Mouse (Mus musculus) heart, adult 11 months (tissue): ENCODE data around the gene Cdh22.

Experiments
- DNase-seq: peaks from one replicate; pipeline ENCODE4 v3.0.0; 2022

Gene Cdh22

DNA sequence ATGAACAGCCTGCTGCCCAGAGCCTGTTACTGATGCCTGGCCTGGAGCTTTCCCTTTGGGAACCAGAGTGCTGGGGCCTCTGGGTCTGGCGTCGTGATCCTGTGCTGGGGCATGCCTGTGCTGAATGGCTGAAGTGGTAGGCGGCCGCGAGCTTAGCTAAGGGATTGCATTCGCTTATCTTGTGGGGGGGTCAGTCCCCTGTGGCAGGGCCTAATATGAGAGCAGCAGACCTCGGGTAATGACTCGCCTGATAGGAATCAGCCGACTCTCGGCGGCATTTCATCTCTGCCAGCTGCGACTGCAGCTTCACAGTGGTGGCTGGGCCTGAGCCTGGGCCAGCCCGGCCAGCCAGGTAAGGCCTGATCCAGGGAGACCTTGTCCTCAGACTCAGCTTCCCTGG, 88.8 kb downstream of the Cdh22 start:
- DNase-seq, result no peak

DNA sequence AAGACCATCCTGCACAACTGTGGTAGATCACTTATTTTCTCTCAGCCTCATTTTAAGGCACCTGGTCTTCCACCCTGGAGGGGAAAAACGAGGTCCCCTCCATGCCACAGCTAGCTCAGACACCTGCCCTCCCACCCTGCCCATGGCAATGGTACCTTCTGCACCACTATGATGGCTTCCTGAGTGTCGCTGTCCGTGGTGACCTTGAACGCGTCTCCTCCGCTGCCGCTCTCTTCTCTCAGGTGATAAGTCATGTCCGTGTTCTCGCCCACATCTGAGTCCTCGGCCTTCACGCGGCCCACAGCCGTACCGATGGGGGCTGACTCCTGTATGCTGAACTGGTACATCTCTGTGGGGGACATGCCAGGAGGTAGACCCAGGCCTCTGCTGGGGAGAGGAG, 91.2 kb downstream of the Cdh22 start:
- no peak for DNase-seq

DNA sequence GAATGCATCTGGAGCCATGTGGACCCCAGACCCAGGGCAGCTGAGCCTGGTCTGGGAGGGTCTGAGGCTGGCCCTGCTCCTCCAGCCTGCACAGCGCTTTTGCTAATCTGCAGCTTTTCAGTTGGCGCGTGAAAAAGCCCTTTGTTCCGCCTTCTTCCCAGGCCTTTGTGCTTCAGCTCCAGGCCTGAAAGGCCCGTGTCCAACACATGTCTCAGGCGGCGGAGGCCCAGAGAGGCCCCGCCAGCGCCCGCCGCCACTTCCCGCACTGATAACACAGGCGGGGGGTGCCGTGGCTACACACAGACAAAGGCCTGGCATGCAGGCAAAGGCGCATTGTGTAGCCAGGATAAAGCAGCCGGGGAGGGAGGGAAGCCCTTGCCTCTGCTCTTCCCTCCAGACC, 98.6 kb downstream of the Cdh22 start:
- DNase-seq, result no peak

DNA sequence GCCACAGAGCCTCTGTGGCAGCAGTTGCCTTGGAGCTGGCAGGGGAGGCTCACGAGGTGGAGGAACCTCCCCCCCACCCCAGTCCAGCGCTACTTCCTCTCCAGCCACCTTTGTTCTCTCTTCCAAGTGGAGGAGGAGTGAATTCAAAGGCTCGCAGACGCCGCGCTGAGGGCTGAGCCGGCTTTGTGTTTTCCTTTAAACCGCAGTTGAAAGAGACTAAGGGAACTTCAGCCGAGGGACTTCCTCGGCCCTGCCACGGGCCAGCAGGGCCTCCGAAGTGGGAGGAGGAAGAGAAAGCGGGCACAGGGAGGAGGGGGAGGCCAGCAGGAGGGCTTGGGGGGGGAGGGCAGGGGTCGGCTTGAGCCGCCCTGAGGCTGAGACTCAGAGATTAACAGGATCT, 101.1 kb downstream of the Cdh22 start:
- DNase-seq, result no peak

DNA sequence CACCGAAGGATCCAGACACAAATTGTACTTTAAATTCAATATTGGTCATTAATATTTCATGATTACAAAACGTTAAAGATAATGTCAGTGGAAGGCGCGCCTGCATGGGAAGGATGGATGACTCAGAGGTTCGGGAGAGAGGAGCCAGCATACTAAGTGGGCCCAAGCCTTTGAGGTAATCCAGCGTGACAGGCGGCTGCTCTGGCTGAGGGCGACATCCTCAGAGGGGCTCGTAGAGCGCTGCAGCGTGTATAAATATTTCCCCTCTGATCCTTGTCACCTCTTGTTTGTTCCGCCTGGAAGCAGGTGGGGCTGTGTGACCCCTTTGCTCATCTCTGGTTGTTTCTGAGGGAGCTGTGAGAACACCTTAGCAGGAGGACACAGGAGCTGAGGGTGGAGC, 103.2 kb downstream of the Cdh22 start:
- DNase-seq, result no peak

DNA sequence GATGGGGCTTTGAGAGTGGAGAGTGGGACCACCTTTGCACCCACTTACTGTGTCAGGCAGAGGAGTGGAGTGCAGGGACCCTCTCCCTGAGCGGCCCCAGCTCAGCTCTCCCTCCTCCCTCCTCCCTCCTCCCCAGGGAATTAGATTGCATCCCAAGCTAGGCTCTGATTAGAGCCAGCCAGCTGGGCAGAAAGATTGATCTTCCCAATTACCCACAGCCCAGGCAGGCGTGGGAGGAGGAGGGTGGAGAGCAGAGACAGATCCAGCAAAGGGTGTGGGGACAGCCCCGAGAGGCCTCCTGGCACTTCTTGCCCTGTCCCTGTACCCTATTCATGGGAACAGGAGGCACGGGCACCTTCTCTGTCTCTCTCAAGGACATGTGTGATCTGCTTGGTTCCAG, 105.5 kb downstream of the Cdh22 start:
- no peak for DNase-seq

DNA sequence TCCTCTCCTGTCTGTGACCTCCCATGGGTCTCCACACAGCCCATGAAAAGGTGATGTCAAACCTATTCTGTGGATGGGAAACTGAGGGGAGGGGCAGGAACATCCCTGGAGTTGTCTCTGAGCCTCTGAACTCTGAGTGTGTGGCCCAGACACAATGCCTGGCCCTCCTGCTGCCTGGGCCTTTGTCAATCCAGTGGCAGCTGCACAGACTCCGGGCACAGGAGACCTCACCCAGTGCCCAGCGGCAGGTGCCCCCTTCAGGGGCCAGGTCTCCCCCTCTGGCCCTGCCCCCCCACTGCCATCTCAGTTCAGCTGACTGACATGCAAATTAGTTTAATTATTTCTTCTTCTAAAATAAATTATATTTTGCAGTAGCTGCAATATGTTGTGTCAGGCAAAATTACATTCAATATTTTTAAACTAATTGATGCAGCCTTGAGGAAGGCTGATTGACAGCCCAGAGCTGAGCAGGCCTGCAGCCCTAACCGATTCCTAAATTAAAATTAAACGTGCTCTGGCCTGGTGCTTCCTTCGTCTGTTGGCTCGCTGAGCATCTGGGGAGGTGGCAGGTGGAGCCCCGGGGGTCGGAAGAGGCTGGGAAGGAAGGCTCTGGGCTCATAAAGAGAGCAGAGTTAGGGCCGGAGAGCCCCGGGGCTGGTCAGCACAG, 107.6 kb downstream of the Cdh22 start:
- no peak for DNase-seq

DNA sequence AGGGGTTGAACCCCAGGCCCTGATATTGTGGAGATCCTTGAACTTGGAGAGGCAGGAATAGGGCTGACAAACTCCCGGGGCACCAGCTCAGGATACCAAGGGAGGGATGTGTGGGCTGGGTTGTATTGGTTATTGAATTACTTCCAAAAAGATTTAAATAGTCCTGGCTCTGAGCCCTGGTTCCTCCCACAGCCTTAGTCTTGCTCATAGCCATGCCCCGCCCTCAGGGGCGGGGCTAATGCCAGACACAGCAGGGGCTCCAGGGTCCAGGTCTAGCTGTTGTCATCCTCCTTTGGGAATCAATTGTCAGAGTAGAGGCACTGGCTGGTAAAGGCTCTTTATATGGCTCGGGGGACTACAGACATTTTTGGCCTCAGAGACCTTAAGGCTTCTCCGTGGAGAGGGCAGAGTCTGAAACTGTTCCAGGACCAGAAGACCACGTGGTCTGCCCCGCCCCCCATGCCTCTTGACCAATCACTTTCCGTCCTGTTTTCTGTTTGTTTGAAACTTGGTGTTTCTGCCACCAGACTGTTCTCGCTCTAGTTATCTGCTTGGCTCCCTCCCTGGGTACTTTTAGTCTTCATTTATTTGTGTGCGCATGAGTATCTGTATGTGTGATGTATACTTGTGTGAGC, 113.3 kb downstream of the Cdh22 start:
- no peak for DNase-seq

DNA sequence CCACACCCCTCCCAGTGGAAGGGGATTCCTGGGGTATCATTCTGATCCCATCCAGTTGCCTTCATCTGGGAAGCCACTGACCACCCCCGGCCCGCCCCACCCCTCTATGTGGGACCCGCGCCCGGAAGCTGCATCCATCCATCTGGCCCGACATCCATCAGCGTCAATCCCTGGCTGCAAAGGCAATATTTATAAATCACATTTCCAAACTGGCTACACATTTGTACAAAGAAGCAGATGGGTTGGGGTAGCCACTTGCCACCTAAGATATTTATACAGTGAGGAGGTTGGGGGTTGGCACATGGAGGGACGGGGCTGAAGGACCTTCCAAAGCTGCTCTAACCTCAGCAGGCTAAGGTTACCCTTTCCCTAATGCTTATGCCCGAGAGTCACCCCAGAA, 113.9 kb downstream of the Cdh22 start:
- no peak for DNase-seq

DNA sequence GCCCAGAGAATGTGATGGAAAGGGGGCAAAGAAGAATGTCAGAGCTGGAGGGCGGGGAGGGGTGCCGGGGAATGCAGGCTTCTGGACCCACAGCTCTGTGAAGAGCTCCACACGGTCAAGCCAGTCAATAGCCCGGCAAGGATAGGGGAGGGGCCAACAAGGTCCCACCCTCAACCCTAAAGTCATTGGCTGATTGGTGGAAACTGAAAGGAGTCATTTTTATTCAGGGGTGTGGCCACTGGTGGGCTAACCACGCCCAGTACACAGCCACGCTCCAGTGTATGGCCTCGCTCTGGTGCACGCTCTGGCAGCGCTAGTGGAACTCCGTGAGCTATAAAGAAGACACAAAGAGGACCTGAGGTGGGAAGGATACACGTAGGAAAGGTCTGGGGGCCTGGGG, 120.9 kb downstream of the Cdh22 start:
- no peak for DNase-seq

DNA sequence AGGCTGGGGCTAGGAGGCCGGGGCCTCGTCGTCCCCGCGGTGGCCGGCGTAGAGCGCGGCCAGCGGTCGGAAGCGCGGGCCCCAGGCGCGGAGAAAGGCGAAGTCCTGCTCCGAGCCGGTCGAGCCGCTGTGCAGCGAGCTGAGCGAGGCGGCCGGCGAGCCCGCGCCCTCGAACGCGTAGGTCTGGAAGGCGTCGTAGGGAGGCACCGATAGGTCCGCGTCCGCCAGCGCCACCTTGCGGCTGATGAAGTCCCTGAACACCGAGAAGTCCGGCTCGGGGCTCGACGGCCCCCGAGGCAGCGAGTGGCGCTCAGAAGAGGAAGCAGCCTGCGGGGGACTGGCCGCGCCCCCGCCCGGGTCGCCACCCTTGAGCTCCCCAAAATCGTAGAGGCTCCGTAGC, 122.5 kb downstream of the Cdh22 start:
- DNase-seq, result peak; percentile 93

DNA sequence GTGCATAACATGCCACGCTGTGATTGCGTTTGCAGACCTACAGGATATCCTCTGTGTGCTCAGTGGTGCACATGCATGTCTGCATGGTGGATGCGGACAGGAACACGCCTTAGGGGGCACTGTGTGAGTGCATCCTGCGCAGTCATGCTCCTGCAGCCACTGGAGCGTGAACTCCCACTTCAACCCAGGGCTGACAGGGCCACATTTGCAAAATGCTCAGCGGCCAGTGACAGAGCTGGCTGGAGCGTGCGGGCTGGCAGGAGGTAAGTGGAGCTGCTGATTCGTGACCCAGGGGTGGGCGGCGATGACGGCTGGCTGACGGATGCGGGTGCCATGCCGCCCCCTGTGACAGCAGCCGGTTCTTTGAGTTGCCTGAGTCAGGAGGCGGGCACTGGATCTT, 128.1 kb downstream of the Cdh22 start:
- DNase-seq, result no peak

DNA sequence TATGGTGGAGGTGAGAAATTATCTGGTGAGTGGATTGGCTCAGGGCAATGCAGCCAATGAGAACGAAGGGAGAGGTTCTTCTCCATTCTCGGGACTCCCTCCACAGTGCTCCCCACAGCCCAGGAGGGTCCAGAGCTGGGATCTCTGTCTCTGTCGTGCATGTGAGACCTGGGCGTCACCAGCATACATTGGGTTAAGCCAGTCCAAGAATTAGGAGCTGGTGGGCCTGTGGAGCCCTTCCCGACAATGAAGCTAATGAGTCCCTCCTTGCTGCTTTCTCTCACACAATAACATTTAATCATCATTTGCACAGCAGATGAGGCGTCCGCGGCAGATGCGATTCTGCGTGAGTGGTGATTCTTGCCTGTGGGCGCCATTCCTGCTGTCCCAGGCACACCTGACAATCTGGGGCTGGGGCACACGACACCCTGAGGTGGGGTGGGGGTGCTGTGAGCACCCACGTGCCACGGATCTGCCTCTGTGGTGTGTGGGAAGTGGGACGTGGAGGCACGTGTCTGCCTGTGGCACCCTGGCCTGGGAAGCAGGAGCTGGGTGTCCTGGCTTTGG, 129.1 kb downstream of the Cdh22 start:
- no peak for DNase-seq

DNA sequence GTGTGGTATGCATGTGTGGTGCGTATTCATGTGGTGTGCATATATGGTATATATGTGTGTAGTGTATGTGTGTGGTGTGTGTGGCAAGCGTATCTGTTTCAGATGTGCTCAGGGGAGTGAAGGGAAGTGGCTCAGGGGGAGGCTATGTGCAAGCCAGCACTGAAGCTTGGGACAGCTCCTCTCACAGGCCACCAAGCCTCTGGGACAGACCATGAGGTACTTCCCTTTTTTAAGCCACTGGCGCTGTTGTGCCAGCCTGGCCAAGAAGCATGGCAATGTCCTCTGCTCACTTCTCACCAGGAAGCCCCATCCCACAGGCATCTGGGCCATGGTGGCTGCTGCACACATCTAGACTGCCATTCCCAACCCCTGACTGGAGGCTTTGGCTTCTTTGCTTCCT, 131.7 kb downstream of the Cdh22 start:
- DNase-seq, result no peak

DNA sequence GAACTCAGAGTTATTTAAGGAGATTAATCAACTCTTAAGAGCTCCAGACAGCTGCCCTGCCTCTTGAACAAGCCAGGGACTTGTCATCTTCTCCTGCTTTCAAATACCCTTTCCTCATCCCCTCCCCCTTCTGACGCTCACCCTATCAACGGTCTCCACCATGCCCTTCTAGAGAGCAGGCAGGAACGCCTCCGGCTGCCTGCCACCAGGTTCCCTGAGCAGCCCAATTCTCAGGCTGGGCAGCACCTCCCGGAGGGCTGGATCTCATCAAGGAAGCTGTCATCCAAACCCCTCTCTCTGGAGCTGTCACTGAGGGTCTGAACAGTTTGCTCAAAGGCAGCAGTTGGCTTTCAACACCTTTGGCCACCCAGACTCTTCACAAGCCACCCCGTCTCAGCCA, 133.9 kb downstream of the Cdh22 start:
- DNase-seq, result no peak

DNA sequence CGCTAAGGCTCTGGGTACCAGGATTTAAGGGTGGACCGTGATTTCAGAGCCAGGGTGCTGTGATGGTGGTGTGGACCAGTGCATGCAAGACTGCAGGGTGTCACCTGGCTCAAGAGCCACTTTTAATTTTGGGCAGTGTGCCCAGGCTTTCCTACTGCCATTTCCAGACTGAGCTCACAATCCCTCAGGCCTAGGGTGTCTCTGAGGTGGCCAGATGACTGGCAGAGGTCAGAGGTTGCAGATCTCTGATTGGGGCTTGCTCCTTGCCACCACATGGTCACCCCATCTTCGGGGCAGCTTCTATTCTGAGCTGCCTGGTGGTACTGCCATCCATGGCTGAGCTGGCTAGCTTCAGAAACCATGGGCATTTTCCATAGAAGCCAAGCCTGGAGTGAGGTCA, 135.8 kb downstream of the Cdh22 start:
- DNase-seq, result peak; percentile 93

DNA sequence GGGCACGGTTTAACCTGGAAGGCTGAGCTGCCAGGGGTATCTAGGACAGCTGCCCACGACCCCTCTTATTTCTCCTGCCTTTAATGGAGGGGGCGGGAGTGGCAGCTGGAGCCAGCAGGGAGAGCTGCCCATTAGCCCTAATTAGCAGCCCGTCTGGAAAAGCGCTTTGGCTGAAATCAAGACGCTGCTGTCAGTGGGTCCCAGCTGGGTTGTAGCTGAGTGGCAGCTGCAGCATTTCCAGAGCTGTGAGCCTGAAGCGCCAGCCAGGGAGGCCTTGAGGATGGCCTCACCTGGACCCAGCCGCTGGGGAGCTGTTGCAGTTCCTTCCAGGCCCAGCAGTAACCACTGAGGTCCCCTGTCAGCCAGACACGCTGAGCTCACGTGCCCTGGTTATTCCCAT, 138.3 kb downstream of the Cdh22 start:
- DNase-seq, result no peak

DNA sequence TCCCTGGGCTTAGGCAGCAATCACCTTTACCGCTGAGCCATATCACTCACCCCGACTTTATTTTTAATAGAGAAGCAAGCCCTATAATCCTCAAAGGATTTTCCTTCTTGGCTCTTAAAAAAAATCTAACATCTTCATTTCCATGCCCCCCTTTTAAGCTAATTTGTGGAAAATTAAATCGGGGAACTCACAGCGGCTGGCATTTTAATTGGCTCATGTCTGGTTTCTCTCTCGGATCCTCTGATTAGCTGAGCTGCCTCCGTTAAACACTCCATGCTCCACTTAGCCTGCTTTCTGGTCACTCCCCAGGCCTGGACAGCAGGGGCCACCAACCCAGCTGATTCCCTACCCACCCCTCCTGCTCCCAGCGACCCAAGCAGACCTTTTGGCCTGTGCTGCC, 142.3 kb downstream of the Cdh22 start:
- no peak for DNase-seq

DNA sequence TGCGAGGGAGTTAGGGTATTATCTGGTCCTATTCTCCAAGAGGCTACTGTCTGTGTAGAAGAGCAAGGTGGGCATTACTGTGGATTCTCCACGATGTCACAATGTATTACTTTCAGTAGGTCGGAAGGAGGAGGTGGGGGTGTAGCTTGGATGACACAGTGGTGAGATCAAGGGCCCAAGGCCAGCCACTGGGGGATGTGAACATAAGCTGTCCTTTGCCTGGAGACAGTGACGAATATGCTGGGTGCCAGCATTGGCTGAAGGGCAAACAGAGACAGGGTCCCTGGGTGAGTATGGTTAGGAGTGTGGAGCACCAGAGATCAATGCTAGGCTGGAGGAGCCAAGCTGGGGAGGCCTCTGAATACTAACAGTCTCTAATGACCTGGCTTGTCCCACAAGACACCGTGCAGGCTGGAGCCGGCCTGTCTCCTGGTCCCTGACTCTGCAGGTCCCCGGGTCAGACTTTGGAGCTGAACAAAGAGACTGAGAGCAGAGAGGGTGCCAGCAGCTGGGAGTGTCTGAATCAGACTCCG, 143.2 kb downstream of the Cdh22 start:
- DNase-seq, result no peak

DNA sequence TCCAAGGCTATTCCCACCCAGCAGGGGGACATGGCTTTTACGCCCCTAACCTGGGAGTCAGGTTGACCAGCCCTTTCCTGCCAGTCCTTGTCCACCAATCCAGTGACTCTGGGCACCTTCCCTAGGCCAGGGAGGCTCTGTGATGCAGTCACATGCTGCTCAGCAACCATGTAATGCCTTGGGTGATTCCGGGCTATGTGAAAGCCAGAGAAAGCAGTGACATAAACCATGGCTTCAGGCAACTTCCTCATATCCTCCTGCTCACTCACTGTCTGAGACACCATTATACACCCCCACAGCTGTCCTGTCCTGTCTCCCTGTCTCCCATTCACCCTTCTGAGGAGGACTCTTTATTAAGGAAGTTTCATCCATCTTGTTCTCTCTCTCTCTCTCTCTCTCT, 144.0 kb downstream of the Cdh22 start, which contains the start of gene 1700025C18Rik:
Gene 1700025C18Rik, minus strand, starts transcription at position 101 of the 400 bp plus-strand sequence.
- no peak for DNase-seq

DNA sequence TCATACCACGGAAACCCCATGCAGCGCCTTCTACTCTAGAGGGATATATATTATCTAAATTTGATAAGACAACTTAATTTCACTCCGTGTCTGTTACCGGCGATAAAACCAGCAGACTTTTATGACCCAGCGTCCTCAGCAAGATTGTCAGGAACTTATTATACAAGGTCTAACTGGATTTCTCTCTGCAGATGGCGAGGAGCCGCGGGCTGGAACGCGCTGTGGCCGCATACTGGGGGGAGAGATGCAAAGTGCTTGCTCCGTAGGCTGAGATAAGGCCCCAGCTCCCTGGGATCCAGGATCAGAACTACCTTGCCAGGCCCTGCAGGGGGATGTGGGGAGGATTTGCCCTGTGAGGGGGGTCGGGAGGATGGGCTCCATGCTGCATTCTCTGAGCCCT, 145.2 kb downstream of the Cdh22 start:
- DNase-seq, result no peak

DNA sequence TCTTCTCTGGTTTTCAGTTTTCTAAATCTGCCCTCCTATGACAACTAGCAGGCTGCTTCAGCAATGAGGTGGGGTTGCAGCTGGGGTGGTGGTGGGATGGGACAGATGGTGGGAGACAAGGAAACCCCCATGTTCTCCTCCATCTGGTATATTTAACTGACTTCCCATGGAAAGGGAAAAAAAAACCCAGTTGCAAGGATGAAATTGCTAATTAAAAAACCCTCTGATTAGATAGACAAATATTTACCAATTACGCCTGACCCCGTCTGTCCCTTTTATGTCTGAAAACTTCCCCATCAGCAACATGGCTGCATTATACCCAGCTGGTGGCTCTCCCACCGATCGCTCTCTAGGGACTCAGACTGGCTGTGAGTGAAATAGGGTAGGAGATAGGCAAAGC, 148.0 kb downstream of the Cdh22 start:
- DNase-seq, result no peak

DNA sequence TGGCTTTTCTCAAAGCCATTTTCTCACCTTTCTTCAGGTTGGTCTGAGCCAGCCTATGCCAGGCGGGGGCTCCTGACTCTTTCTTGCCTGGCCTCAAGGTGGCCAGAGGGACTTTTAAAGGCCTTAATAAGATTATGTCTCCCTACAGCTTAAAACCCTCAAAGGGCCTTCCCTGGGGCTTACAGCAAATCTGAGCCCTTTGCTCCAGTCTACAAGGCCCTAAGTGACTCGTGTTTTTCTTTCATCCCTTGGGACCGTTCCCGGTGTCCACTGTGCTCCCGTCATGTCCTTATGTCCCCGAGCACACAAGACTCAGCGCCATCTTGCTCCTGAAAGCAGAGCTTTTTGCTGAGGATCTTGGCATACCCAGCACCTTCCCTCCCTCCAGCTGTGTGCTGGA, 153.4 kb downstream of the Cdh22 start:
- DNase-seq, result no peak

DNA sequence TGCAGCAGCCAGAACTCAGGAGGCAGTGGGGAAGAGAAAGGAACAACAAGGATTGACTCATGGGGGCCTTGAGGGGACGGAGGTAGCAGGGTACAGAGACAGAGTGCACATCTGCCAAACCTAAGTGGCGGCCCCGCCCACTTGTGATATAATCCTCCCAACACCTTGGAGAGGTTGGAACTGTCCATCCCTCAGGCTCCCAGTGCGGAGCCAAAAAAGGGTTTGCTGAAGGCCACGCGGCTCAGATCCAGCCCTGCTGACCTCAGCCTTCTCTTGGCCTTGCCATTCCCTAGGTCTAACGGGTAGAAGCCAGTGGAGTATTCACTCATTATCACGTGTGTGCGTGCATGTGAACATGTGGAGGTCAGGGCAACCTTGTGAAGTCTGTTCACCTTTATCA, 154.0 kb downstream of the Cdh22 start:
- no peak for DNase-seq

DNA sequence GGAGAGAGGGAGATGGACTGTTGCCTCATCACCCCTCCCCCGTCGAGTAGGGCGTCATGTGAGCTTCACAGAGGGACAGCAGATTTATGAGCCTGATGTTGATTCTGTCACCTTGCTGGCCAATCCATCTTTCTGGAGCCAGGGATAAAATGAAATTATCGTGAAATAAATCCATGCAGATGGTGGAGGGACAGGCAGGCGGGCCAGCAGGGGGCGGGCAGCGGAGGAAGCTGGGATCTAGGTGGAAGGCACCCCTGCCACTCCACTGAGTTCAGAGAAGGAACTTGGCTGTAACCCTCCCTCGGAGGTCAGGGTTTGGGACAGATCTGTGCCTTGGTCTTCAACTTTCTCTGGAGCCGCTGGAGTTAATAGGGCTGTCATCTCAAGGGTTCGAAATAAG, 156.0 kb downstream of the Cdh22 start:
- no peak for DNase-seq
